Mouse (Mus musculus): Measurements from ENCODE around the gene Neu1. TPM values are rescaled to one million over a fixed set of nuclear protein-coding genes. Genes with fewer than 3 reads are reported as not detected.
"Not testable (repeated sequence)": the region's sequence is repeated elsewhere in the genome, so short reads cannot be mapped to it uniquely, and the experiment has no call there.

The Neu1 gene
- total and polyA plus RNA-seq, 3 experiments: 12.0 to 17.2 (median 12.6) TPM

DNA sequence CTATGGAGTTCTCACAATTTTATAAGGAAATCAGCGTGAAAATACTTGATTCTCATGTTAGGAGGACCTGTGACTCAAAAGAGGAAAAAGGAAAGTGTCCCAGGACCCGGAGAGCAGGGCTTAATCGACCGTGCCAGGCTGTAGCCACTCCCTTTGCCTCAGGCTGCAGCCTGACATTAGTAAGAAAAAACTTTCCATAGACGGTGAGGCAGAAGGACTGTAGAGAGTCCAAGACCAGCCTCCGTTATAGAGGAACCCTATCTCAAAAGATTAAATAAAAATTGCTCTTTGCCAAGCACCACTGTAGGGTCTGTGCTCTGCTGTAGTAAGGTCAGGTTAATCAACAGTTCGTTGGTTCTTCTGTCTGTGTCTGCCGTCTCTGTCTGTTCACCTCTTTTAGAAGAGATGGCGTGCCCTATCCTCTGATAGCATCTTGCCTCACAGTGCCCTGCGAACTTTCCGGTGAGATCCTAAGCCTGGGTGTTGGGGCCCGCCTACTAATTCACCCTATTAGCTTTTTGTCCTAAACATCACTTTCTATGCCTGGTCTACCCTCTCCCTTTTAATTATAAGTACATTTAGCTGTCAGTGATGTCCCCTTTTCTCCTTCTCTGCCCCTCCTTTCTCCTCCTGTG lies 28.9 kb downstream of the Neu1 start:
- TF ChIP-seq POLR2AphosphoS5 (IDR thresholded peaks at IDR 0.05; ENCODE audit: insufficient replicate concordance, low read depth, low read length) (no peak), CTCF (IDR thresholded peaks at IDR 0.05; ENCODE audit: low read depth, low read length) (no peak), GATA2 (IDR thresholded peaks at IDR 0.05; ENCODE audit: borderline replicate concordance, low read depth, low read length) (no peak), GATA1 (IDR thresholded peaks at IDR 0.05; ENCODE audit: borderline replicate concordance, low read length) (no peak), TAL1 (conservative IDR thresholded peaks at IDR 0.05; ENCODE audit: low read depth, low read length) (no peak)
- DNase-seq (ENCODE audit: low spot score) (no peak), ATAC-seq (ENCODE audit: extremely low read depth, insufficient number of reproducible peaks, low FRiP score, poor library complexity, severe bottlenecking) (no peak)
- H3K4me3 ChIP-seq (ENCODE audit: low read depth, low read length): peak overlapping the region; percentile 71
- peaks cover 14% of the 10 kb centered on the region for H3K27me3 ChIP-seq (ENCODE audit: insufficient read depth, low read length)
- H3K9me3 ChIP-seq (replicated peaks): peaks cover 14% of the 10 kb centered on the region
- no peaks in the 10 kb centered on the region for H3K36me3 ChIP-seq (replicated peaks)
- H3K4me1 ChIP-seq (ENCODE audit: insufficient read depth, low read depth, low read length): peaks cover 22% of the 10 kb centered on the region

- no peak for DNase-seq (ENCODE audit: low spot score)
- ATAC-seq (ENCODE audit: extremely low read depth, insufficient number of reproducible peaks, low FRiP score, poor library complexity, severe bottlenecking): no peak
- H3K27me3 ChIP-seq (ENCODE audit: insufficient read depth, low read length): peaks cover 16% of the 10 kb centered on the region
- peaks cover 30% of the 10 kb centered on the region for H3K4me1 ChIP-seq (ENCODE audit: insufficient read depth, low read depth, low read length)
- peaks cover 14% of the 10 kb centered on the region for H3K9me3 ChIP-seq (replicated peaks)
- no peaks in the 10 kb centered on the region for H3K36me3 ChIP-seq (replicated peaks)
- no peak overlapping the region for H3K4me3 ChIP-seq (ENCODE audit: low read depth, low read length)
- TF ChIP-seq POLR2AphosphoS5 (IDR thresholded peaks at IDR 0.05; ENCODE audit: insufficient replicate concordance, low read depth, low read length) (no peak), GATA1 (IDR thresholded peaks at IDR 0.05; ENCODE audit: borderline replicate concordance, low read length) (no peak), TAL1 (conservative IDR thresholded peaks at IDR 0.05; ENCODE audit: low read depth, low read length) (no peak), GATA2 (IDR thresholded peaks at IDR 0.05; ENCODE audit: borderline replicate concordance, low read depth, low read length) (no peak)
Observed at GRCm38 (mm10) chr17:34960702-34961493, 29.8 kb downstream of the Neu1 start.

DNA sequence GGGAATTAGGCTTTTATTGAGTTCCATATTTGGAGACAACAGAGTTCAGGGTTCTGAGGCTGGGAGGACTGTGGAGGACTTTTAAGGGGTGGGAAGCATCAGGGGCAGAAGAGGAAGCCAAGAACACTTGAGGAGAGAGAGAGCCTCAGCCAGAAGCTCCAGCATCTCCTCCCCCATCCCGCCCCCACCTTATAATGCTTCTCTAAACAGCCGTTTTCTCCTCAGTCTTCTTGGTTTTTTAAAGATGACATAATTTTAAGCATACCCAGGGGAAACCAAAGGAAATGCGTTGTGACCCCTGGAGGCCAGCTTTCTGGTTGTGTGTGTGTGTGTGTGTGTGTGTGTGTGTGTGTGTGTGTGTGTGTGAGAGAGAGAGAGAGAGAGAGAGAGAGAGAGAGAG lies 31.1 kb downstream of the Neu1 start:
- no peaks in the 10 kb centered on the region for H3K36me3 ChIP-seq (replicated peaks)
- DNase-seq (ENCODE audit: low spot score) (no peak), ATAC-seq (ENCODE audit: extremely low read depth, insufficient number of reproducible peaks, low FRiP score, poor library complexity, severe bottlenecking) (no peak)
- peaks cover 32% of the 10 kb centered on the region for H3K4me1 ChIP-seq (ENCODE audit: insufficient read depth, low read depth, low read length)
- no peak for TF ChIP-seq POLR2AphosphoS5 (IDR thresholded peaks at IDR 0.05; ENCODE audit: insufficient replicate concordance, low read depth, low read length)
- TF ChIP-seq GATA1 (IDR thresholded peaks at IDR 0.05; ENCODE audit: borderline replicate concordance, low read length): no peak
- TF ChIP-seq GATA2 (IDR thresholded peaks at IDR 0.05; ENCODE audit: borderline replicate concordance, low read depth, low read length): no peak
- TF ChIP-seq TAL1 (conservative IDR thresholded peaks at IDR 0.05; ENCODE audit: low read depth, low read length): no peak
- no peak for TF ChIP-seq CTCF (IDR thresholded peaks at IDR 0.05; ENCODE audit: low read depth, low read length)
- H3K9me3 ChIP-seq (replicated peaks): peaks cover 14% of the 10 kb centered on the region
- H3K27me3 ChIP-seq (ENCODE audit: insufficient read depth, low read length): peaks cover 18% of the 10 kb centered on the region
- H3K4me3 ChIP-seq (ENCODE audit: low read depth, low read length): no peak overlapping the region

DNA sequence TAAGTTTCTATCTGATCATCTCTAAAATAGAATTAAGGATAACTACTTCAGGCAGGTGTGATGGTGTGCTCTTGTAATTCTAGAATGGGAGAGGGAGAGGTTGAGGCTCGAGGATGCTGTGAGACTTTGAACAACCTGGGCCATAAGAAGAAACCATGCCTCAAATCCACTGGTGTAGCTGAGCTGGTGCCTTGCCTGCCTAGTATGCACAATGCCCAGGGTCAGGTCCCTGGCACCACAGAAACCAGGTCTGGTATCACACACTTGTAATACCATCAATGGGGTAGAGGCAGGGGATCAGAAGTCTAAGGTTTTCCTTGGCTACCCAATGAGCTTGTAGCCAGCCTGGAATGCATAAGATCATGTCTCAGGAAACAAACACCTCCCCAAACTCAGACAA lies 31.8 kb downstream of the Neu1 start:
- ATAC-seq (ENCODE audit: extremely low read depth, insufficient number of reproducible peaks, low FRiP score, poor library complexity, severe bottlenecking): no peak

GRCm38 (mm10) chr17:34964640-34965049 lies 33.6 kb downstream of the Neu1 start:
- ATAC-seq (ENCODE audit: extremely low read depth, insufficient number of reproducible peaks, low FRiP score, poor library complexity, severe bottlenecking) (no peak), DNase-seq (ENCODE audit: low spot score) (no peak)
- peaks cover 32% of the 10 kb centered on the region for H3K27me3 ChIP-seq (ENCODE audit: insufficient read depth, low read length)
- H3K9me3 ChIP-seq (replicated peaks): no peaks in the 10 kb centered on the region
- no peaks in the 10 kb centered on the region for H3K36me3 ChIP-seq (replicated peaks)
- peaks cover 33% of the 10 kb centered on the region for H3K4me1 ChIP-seq (ENCODE audit: insufficient read depth, low read depth, low read length)
- no peak for TF ChIP-seq TAL1 (conservative IDR thresholded peaks at IDR 0.05; ENCODE audit: low read depth, low read length)
- TF ChIP-seq GATA2 (IDR thresholded peaks at IDR 0.05; ENCODE audit: borderline replicate concordance, low read depth, low read length): no peak
- no peak for TF ChIP-seq POLR2AphosphoS5 (IDR thresholded peaks at IDR 0.05; ENCODE audit: insufficient replicate concordance, low read depth, low read length)
- TF ChIP-seq GATA1 (IDR thresholded peaks at IDR 0.05; ENCODE audit: borderline replicate concordance, low read length): no peak
- no peak for TF ChIP-seq CTCF (IDR thresholded peaks at IDR 0.05; ENCODE audit: low read depth, low read length)
- H3K4me3 ChIP-seq (ENCODE audit: low read depth, low read length): no peak overlapping the region

More for the DNA sequence above, 31.8 kb downstream of the Neu1 start:
- Histone ChIP-seq H3K9me3 (replicated peaks) (peaks cover 9% of the 10 kb centered on the region), H3K27me3 (ENCODE audit: insufficient read depth, low read length) (peaks cover 18% of the 10 kb centered on the region), H3K4me3 (ENCODE audit: low read depth, low read length) (no peak overlapping the region), H3K4me1 (ENCODE audit: insufficient read depth, low read depth, low read length) (peaks cover 32% of the 10 kb centered on the region), H3K36me3 (replicated peaks) (no peaks in the 10 kb centered on the region)
- DNase-seq (ENCODE audit: low spot score): no peak
- TF ChIP-seq GATA1 (IDR thresholded peaks at IDR 0.05; ENCODE audit: borderline replicate concordance, low read length) (no peak), TAL1 (conservative IDR thresholded peaks at IDR 0.05; ENCODE audit: low read depth, low read length) (no peak), POLR2AphosphoS5 (IDR thresholded peaks at IDR 0.05; ENCODE audit: insufficient replicate concordance, low read depth, low read length) (no peak), GATA2 (IDR thresholded peaks at IDR 0.05; ENCODE audit: borderline replicate concordance, low read depth, low read length) (no peak), CTCF (IDR thresholded peaks at IDR 0.05; ENCODE audit: low read depth, low read length) (no peak)

GRCm38 (mm10) chr17:34965627-34966026 lies 34.6 kb downstream of the Neu1 start:
- Histone ChIP-seq H3K36me3 (replicated peaks) (no peaks in the 10 kb centered on the region), H3K4me3 (ENCODE audit: low read depth, low read length) (no peak overlapping the region), H3K27me3 (ENCODE audit: insufficient read depth, low read length) (peaks cover 32% of the 10 kb centered on the region), H3K9me3 (replicated peaks) (peaks cover 4% of the 10 kb centered on the region; the same call in 1 of the 2 replicates), H3K4me1 (ENCODE audit: insufficient read depth, low read depth, low read length) (peaks cover 26% of the 10 kb centered on the region)
- DNase-seq (ENCODE audit: low spot score) (no peak), ATAC-seq (ENCODE audit: extremely low read depth, insufficient number of reproducible peaks, low FRiP score, poor library complexity, severe bottlenecking) (no peak)
- TF ChIP-seq CTCF (IDR thresholded peaks at IDR 0.05; ENCODE audit: low read depth, low read length): no peak
- no peak for TF ChIP-seq GATA1 (IDR thresholded peaks at IDR 0.05; ENCODE audit: borderline replicate concordance, low read length)
- no peak for TF ChIP-seq TAL1 (conservative IDR thresholded peaks at IDR 0.05; ENCODE audit: low read depth, low read length)
- no peak for TF ChIP-seq GATA2 (IDR thresholded peaks at IDR 0.05; ENCODE audit: borderline replicate concordance, low read depth, low read length)
- no peak for TF ChIP-seq POLR2AphosphoS5 (IDR thresholded peaks at IDR 0.05; ENCODE audit: insufficient replicate concordance, low read depth, low read length)

GRCm38 (mm10) chr17:34969822-34970221 lies 38.8 kb downstream of the Neu1 start, which contains the start of gene Gm20481:
Gene Gm20481 (plus strand): TSS chr17:34969912.
- not testable (repeated sequence) for H3K4me3 ChIP-seq (ENCODE audit: low read depth, low read length); ATAC-seq (ENCODE audit: extremely low read depth, insufficient number of reproducible peaks, low FRiP score, poor library complexity, severe bottlenecking); H3K36me3 ChIP-seq (replicated peaks); DNase-seq (ENCODE audit: low spot score)
- peaks cover 18% of the 10 kb centered on the region for H3K27me3 ChIP-seq (ENCODE audit: insufficient read depth, low read length)
- peaks cover 16% of the 10 kb centered on the region for H3K4me1 ChIP-seq (ENCODE audit: insufficient read depth, low read depth, low read length)
- peaks cover 16% of the 10 kb centered on the region for H3K9me3 ChIP-seq (replicated peaks)

DNA sequence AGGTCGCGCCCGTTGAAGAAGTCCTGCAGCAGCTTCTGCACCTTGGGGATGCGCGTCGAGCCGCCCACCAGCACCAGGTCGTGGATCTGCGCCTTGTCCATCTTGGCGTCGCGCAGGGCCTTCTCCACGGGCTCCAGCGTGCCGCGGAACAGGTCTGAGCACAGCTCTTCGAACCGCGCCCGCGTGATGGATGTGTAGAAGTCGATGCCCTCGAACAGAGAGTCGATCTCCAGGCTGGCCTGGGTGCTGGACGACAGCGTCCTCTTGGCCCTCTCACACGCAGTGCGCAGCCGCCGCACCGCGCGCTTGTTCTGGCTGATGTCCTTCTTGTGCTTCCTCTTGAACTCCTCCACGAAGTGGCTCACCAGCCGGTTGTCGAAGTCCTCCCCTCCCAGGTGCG lies 39.8 kb downstream of the Neu1 start:
- Histone ChIP-seq H3K9me3 (replicated peaks) (peaks cover 16% of the 10 kb centered on the region), H3K27me3 (ENCODE audit: insufficient read depth, low read length) (peaks cover 16% of the 10 kb centered on the region)
- not testable (repeated sequence) for H3K4me3 ChIP-seq (ENCODE audit: low read depth, low read length); H3K36me3 ChIP-seq (replicated peaks); DNase-seq (ENCODE audit: low spot score); H3K4me1 ChIP-seq (ENCODE audit: insufficient read depth, low read depth, low read length); ATAC-seq (ENCODE audit: extremely low read depth, insufficient number of reproducible peaks, low FRiP score, poor library complexity, severe bottlenecking)

GRCm38 (mm10) chr17:34971694-34972068 lies 40.6 kb downstream of the Neu1 start:
- H3K4me1 ChIP-seq (ENCODE audit: insufficient read depth, low read depth, low read length); ATAC-seq (ENCODE audit: extremely low read depth, insufficient number of reproducible peaks, low FRiP score, poor library complexity, severe bottlenecking); H3K4me3 ChIP-seq (ENCODE audit: low read depth, low read length); DNase-seq (ENCODE audit: low spot score); H3K36me3 ChIP-seq (replicated peaks): not testable (repeated sequence)
- Histone ChIP-seq H3K27me3 (ENCODE audit: insufficient read depth, low read length) (peaks cover 14% of the 10 kb centered on the region), H3K9me3 (replicated peaks) (peaks cover 16% of the 10 kb centered on the region)
